Comparison of ENCODE assay signal across 14 mouse cellular contexts in genomic region chr5:23412247-23412948, GRCm38 (mm10). TPM values are rescaled to one million over a fixed set of nuclear protein-coding genes. Genes with fewer than 3 reads are reported as not detected.
DNase-seq lines count a peak whose midpoint lies in the region; ATAC-seq lines count a peak whose summit lies in the region.
"Had no signal": no experiment of that assay in that cellular context is flagged by ENCODE, and none has a peak within 500 bp of the region (broad histone marks: within the 10 kb centered on the region; RNA-seq: fewer than 3 reads in every experiment).

No protein-coding gene starts in this region.

- no peak overlapping the region for H3K4me2 ChIP-seq in heart, embryonic 13.5 days
- H3K4me2 ChIP-seq: limb, embryonic 12.5 days; stomach, embryonic 15.5 days had no signal

- intact Hi-C loops in heart, postnatal 25 days (cut with DNase I) = loop anchor here (10.0 kb wide), 1 partner anchor 242 kb away; no protein-coding TSS in a partner anchor

- H3K9me3 ChIP-seq in heart, embryonic 13.5 days = no peaks in the 10 kb centered on the region
- H3K9me3 ChIP-seq: limb, embryonic 12.5 days; stomach, embryonic 15.5 days had no signal

- 0 out of 2 replicates have a peak overlapping the region, but pooled peaks have one; percentile 14 for H3K9ac ChIP-seq in heart, embryonic 13.5 days
- H3K9ac ChIP-seq: limb, embryonic 12.5 days; stomach, embryonic 15.5 days had no signal

- H3K27me3 ChIP-seq in heart, embryonic 13.5 days (replicated peaks) = no peaks in the 10 kb centered on the region
- H3K27me3 ChIP-seq: limb, embryonic 12.5 days; stomach, embryonic 15.5 days had no signal

- H3K36me3 ChIP-seq in heart, embryonic 13.5 days = peaks cover 37% of the 10 kb centered on the region
- H3K36me3 ChIP-seq: stomach, embryonic 15.5 days had no signal

- no peak for ATAC-seq in heart, embryonic 13.5 days (ENCODE audit: extremely low read depth, insufficient number of reproducible peaks, low FRiP score, low TSS enrichment)

- DNase-seq in heart, postnatal 25 days (ENCODE audit: low spot score) = no peak
- peak; percentile 5 for DNase-seq in kidney, postnatal 10 days
- no peak for DNase-seq in kidney, postnatal 25 days
- DNase-seq in CD4-positive helper T cell, adult 2 months (ENCODE audit: low read depth, low spot score) = peak; percentile 15
- no peak for DNase-seq in retina, embryonic 14.5 days (ENCODE audit: low spot score)
- DNase-seq in frontal cortex, adult 2 months (ENCODE audit: extremely low spot score in 1 of 2, low spot score in 1 of 2) = no peak
- DNase-seq: cerebellum, adult 11-12 months; lung, adult 2 months; thymus, postnatal 25 days had no signal

- no peak overlapping the region for H3K4me3 ChIP-seq in heart, embryonic 13.5 days
- H3K4me3 ChIP-seq in brown adipose tissue, adult 24 weeks (ENCODE audit: insufficient read depth, low read depth, low read length) = no peak overlapping the region
- H3K4me3 ChIP-seq: limb, embryonic 12.5 days; stomach, embryonic 15.5 days had no signal

- H3K27ac ChIP-seq in heart, embryonic 13.5 days (replicated peaks) = 0 out of 2 replicates have a peak overlapping the region, but pooled peaks have one; percentile 28
- peak overlapping the region; percentile 81 for H3K27ac ChIP-seq in brown adipose tissue, adult 24 weeks (replicated peaks; ENCODE audit: low read depth, low read length)
- H3K27ac ChIP-seq: macrophage; stomach, embryonic 15.5 days had no signal

- H3K4me1 ChIP-seq in heart, embryonic 13.5 days = peaks cover 99% of the 10 kb centered on the region
- H3K4me1 ChIP-seq in brown adipose tissue, adult 24 weeks (ENCODE audit: control insufficient read depth, insufficient read depth, insufficient read length, low read length) = peaks cover 49% of the 10 kb centered on the region

- 50% methylated on average over 5 of the region's 5 CpGs for WGBS in heart, embryonic 13.5 days

RNA-seq across cellular contexts. Expression of gene Kmt2e, which starts 21.8 kb away (rescaled TPM):
- 61.7 and 64.4 TPM in 2 replicates for polyA plus RNA-seq in heart, embryonic 13.5 days (2015; fragmentation: Nextera tagmentation; extraction: Ambion mirVana)
- total RNA-seq in heart, postnatal 25 days (2021) = 10 to 100 TPM; 40.0 to 52.3 TPM
- polyA plus RNA-seq in brown adipose tissue, adult 24 weeks (2012; ENCODE audit: insufficient read depth, insufficient read length, missing spikeins) = 35.5 and 36.9 TPM in 2 replicates
- 49.7 and 51.7 TPM in 2 replicates for polyA plus RNA-seq in frontal cortex, adult 2 months (2012; rRNA removed)

Comparison
In these comparisons a context has a peak if more than half of its experiments do, and no peak if none do; other contexts are left out.
1. DNase-seq: peak in kidney, postnatal 10 days (single experiment) and CD4-positive helper T cell, adult 2 months (single experiment); none in heart, postnatal 25 days (single experiment), kidney, postnatal 25 days (0 of 2), retina, embryonic 14.5 days (single experiment) and frontal cortex, adult 2 months (0 of 2).